Mouse (Mus musculus): ENCODE data around the gene Xrcc1. TPM values are rescaled to one million over a fixed set of nuclear protein-coding genes. Genes with fewer than 3 reads are reported as not detected.

The Xrcc1 gene
- total RNA-seq, 2 experiments from 2014 or later = 15.8 to 17.5 TPM

DNA sequence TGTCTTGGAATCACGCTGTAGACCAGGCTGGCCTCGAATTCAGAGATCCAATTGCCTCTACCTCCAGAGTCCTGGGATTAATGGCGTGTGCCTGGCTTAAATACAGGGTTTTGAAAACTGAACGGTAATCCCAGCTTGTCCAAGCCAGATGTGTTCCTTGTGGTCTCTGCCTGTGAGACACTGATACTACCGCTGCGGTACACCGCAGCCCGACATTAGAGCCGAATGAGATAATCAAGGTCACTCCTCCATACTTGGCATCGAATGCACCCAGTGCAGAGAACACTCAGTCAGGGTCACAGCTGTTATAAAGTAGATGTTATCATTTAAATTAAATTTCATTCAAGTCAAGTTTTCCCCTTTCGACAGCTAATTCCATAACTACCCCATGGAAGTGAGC, 17.2 kb upstream of the Xrcc1 start:
- no peak for DNase-seq

DNA sequence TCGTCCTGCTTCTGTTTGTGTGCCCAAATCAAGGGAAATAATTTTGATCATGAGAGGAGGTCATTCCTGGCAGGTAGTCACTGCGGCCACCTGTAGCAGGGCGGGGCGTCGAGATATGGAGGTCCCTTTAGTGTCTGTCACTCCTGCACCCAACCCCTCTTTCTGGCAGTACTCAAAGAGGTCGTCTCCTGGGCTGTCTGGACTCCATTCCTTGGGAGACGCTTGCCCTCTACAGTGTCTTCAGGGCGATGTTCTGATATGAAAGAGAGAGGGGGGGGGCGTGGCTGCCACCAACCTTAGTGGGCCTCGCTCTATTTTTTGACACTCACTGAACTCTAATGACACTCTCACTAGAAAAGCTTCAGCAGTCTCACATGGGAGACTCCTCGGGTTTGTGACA, 16.5 kb upstream of the Xrcc1 start:
- DNase-seq = no peak

DNA sequence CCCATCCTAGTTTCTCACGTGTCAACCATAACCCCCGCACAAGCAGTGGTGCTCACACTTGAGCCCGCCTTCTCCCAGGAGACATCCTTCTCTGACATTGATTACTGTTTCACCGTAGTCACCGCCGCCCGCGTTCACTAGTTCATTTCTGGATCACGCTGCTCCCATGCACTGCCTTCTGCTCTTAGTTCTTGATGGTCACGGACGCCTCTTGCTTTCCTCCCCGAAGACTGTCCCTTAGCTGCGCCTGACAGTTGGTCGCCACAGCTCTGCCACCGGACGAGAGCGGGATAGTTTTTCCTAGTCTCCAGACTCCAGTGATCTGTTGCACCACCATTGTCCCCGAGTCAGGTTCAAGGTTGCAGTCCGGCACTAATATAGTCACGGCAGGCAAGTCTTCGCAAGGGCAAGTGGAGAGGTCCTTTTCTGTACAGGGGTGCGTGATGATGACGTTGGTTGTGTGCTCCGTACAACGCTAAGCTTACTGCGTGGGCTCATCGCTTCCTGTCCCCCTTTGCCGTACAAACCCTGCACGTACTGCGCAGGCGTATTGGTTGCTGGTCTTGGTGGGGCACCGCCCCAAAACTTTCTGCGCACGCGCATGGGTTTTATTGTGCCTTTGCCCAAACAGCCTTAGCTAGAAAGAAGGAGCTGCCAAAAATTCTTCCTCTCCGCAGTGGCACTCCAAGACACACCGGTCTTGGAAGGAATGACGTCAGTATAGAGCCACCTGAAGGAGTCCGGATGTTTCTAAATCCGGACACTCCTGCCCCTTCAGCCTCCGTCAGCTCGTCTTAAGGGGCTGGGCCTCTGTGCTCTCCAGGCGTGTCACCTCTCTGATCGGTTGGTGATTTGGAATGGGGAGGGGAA, 15.8 kb upstream of the Xrcc1 start, which contains the start of gene Irgq:
Gene Irgq, plus strand, starts transcription at position 628 of the 870 bp plus-strand sequence.
- DNase-seq = peak; percentile 96

DNA sequence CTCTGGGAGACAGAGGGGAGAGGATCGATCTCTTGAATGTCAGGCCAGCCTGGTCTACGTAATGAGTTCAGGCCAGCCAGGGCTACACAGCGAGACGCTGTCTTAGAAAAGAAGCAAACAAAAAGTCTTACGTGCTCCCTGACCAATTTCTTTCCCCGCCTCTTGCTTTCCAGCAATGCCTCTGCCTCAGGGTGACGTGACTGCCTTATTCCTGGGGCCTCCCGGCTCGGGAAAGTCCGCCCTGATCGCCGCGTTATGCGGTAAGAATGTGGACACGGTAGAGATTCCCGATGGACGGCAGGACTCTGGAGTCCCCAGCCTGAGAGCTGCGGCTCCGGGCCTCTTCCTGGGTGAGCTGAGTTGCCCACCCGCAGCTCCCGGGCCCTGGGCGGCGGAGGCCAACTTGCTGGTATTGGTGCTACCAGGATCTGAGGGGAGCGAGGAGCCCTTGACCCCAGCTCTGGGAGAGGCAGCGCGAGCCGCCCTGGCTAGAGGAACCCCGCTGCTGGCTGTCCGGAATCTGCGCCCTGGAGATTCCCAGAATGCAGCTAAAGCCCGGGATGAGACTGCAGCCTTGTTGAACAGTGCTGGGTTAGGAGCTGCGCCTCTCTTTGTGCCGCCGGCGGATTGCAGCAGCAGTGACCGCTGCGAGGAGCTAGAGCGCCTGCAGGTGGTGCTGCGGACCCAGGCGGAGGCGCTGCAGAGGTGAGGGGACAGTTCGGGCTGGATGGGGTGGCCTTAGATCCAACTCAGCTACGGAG, 14.7 kb upstream of the Xrcc1 start:
- DNase-seq = peak; percentile 68

DNA sequence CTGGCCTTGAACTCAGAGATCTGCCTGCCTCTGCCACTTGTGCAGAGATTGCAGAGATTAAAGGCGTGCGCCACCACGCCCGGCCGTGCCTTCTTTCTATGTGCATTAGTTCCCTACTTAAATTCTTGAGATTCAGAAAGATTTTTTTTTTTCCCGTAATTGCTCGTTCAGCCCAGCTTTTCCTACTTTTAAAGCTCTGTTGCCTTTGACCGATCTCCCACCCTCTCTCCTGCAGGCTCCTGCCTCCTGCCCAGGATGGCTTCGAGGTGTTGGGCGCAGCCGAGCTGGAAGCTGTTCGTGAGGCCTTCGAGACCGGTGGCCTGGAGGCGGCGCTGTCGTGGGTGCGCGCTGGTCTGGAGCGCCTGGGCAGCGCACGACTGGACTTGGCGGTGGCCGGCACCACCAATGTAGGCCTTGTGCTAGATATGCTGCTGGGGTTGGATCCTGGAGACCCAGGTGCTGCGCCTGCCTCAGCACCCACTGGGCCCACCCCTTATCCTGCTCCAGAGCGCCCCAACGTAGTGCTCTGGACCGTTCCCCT, 13.0 kb upstream of the Xrcc1 start:
- no peak for DNase-seq

DNA sequence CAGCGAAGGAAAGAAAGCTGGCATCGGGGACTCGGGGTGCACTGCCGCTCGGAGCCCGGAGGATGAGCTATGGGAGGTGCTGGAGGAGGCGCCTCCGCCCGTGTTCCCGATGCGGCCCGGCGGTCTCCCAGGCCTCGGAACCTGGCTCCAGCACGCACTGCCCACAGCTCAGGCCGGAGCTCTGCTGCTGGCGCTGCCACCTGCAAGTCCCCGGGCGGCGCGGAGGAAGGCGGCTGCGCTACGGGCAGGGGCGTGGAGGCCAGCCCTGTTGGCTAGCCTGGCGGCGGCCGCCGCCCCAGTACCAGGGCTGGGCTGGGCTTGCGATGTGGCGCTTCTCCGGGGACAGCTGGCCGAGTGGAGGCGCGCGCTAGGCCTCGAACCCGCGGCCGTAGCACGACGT, 12.3 kb upstream of the Xrcc1 start:
- DNase-seq = no peak

DNA sequence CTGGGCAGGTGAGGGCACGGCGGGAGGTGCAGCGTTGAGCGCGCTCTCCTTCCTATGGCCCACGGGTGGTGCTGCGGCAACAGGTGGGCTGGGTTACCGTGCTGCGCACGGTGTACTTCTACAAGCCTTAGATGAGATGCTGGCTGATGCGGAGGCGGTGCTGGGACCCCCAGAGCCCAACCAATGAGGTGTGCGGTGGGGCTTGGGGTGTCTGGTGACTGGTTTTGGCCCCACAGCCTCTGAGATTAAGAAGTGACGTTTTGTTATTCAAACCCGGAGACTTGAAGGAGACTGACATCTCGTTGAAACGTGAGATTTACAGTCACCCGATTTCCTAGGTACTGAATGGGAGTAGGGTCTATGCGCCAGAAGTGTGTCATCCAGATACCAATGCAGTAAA, 11.8 kb upstream of the Xrcc1 start:
- no peak for DNase-seq

DNA sequence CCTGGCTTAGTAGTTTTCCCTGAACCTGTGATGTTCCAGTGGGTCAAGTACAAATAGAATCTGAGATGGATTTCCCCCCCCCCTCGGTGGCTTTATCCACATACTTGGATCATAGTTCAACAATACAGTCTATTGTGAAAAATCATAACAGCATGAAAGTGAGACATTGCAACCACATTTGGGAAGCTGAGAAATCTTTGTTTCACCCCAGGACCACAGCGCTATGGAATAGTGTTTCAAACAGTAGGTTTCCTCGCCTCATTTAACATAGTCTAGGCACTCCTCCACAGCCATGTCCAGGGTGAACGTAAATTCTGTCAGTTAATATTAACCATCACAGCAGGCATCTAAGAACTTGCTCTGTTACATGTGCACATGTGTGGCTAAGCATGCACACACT, 9.0 kb upstream of the Xrcc1 start:
- no peak for DNase-seq

DNA sequence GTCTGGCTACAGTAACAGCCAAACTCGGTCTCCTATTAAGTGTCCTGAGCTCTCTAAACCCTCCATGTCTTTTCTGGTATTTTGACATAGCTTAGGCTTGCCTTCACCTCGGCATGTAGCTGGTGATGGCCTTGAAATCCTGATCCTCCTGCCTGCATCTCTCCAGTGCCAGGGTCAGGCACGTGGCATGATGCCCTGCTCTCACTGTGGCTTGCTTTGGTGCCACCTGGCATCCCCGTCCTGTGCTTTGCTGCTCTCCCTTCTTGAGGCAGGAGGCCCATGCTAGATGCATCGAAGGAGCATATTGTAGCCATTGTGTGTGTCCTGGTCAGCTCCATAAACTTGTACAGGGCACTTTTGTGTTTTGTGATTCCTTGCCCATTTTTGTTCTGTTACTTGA, 8.5 kb upstream of the Xrcc1 start:
- no peak for DNase-seq

DNA sequence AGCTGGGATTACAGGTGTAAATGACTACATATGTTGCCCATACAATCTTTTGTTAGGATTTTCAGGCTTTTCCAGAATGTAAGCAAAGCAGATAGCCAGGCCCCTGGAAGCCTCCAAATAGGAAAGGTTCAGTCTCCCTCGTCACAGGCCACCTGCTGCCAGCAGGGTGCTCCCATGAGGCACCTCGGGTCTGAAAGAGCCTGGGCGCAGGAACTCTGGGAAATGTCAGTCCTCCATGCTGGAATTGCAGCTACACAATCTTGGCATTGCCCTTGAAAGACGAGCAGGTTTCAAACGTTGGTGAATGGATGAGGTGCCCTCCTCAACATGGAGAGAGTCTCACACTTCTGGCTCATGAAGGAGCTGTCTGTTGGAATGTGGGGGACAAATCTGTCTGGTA, 7.9 kb upstream of the Xrcc1 start:
- DNase-seq = no peak

DNA sequence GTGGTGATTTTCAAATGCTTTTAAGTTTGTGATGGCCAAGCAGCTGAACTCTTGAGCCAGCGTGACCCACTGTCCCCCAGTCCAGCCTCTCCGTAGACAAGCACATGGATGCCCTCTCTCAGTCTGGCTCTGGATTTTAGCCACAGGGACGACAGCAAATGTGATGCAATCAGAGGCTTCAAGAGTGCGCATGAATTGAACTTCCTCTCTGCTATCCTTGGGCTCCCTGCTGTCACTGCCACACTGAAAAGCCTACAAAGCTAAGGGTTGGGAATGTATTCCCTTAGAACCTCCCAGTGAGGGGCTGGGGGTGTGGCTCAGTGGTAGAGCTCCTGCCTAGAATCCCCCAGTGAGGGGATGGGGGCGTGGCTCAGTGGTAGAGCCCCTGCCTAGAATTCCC, 7.4 kb upstream of the Xrcc1 start:
- DNase-seq = no peak

DNA sequence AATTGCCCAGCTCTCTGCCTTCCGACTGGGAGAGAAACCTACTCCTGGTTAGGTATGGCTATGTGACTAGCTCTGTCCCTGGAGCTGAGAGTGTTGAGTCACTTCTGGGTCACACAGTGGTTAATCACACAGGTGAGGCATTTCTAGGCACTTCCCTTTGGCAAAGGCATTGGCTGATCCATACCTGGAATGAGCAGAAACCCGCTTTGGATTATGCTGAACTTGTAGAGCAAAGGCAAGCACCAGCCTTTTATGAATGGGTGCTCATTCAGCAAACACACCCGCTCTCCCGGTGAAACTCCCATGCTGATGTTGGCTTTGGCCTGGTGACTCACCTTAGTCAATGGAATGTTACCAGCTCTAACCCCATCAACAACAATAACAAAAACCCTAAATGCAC, 6.4 kb upstream of the Xrcc1 start:
- no peak for DNase-seq

DNA sequence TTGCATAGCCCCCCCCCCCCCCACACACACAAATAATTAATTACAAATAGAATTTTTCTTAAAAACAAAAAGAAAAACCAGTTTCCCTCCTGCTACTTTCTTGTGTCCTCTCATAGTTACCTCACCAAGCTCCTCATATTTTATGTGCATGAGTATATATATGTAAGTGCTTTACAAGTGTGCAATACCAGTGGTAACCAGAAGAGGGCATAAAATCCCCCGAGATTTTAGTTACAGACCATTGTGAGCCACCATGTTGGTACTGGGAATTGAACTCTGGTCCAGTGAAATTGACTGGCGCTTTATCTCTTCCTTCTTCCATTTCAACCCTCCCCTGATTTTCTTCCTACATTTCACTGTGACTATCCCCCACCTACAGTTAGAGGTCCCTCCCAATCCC, 1.6 kb upstream of the Xrcc1 start:
- no peak for DNase-seq

DNA sequence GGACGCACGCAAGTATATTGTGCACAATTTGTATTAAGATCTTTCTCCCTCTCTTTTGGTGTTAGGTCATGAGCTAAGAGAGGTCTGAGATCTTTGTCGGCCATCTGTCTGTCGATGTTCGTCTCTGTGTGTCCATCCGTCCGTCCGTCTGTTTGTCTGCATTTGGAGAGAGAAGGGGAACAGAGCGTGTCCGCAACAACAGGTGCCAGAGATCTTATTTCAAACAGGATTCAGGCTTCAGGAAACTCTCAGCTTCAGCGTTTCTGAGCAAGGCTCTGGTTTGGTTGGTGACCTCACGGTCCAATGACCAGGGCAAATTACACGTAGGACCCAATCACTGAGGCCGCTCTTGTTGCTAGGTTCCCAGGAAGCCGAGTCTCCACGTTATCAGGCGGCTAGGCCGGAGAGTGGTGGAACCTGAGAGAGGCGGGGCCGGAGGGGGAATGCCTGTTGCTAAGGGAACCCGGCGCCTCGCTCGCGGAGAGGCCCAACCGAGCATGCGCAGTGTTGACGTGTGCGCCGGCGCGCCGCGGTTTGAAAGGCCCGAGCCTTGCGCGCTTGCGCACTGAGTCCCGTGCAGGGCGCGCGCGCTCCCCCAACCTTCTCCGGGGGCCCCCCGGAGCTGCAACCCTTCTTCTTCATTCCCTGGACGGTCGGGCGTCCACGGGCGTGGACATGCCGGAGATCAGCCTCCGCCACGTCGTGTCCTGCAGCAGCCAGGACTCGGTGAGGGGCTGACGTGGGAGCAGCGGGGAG, 723 bp downstream of the Xrcc1 start:
- DNase-seq = peak; percentile 99

DNA sequence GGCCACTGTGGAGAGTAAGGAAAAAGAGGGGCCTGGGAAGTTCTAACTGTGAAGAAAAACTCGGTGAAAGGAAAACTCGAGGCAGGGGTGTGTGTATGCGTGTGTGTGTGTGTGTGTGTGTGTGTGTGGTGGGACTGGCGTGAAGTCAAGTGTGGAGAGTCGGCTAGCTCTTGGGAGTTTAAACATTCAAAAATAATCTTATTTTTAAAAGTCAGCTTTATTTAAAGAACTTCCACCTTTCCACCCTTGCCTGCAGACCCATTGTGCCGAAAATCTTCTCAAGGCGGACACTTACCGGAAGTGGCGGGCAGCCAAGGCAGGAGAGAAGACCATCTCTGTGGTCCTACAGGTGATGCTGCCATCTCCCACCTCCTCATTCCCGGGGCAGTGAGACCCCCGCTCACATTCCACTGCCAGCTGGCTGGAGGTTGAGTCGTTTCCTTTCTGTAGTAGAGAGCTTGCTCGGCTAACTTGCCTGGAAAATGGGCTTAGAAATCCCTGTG, 1.5 kb downstream of the Xrcc1 start:
- DNase-seq = no peak

DNA sequence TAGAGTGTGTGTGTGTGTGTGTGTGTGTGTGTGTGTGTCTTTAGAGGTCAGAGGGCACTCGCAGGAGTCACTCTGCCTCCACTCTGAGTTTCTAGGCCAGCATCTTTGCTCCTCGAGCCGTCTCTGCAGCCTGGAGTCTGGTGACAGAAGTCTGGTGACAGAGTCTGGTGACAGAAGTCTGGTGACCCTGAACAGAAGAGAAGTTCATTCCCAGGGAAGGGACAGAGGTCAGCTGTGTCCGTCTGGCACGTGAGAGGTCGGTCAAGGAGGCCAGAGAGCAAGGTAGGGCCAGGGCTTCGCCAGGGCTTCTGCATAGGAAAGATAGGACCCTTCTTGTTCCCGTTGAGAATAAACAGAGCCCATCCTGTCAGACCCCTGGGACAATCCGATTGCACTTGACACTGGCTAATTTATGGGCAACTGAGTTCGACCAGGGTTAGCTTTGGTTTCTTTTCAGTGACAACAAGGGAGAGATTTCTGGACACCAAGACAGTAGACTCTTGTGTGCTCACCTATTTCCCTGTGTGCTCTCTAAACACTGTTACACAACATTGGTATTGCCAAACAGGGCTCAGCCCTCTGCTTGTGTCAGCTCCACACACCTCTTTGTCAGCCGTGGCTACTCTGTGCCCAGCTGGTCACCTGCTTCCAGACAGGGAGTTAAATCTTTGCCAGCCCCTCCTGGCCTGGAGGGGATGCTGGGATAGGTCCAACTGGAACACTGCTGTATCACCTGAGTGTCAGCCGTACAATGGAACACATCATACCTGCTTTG, 6.1 kb downstream of the Xrcc1 start:
- no peak for DNase-seq

DNA sequence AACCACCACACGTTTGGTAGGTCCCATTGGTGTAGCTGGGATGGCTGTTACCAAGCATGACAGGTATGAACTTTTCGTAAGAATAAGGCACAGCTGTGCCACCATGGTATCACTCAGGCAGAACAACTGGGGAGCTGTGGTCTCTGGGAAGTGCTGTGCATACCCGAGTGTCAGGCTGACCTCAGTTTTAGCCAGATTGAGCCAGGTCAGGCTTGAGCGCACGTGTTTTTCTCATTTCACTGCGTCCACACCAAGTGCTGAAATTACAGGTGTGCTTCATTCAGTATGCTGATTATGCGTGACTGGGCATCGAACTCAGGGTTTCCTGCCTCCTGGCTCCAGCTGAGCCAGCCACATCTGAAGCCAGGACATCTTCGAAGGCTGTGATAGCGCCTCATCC, 9.7 kb downstream of the Xrcc1 start:
- no peak for DNase-seq

DNA sequence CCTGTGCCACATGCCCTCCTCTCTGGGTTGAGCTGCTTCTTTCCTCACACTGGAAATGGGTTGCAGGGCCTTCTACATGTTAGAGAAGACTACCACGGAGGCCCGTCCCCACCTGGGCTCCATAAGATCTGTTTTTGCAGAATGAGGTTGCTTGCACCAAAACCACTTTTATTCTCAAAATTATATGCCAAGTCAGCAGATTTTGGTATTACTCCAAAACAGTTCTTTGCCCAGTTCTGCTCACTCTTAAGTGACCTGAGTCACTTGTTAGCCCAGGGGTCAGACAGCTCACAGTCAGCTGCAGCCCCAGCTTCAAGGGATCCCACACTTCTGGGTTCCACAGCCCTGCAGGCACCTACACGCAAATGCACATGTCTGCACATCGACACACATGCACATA, 15.4 kb downstream of the Xrcc1 start:
- DNase-seq = no peak

DNA sequence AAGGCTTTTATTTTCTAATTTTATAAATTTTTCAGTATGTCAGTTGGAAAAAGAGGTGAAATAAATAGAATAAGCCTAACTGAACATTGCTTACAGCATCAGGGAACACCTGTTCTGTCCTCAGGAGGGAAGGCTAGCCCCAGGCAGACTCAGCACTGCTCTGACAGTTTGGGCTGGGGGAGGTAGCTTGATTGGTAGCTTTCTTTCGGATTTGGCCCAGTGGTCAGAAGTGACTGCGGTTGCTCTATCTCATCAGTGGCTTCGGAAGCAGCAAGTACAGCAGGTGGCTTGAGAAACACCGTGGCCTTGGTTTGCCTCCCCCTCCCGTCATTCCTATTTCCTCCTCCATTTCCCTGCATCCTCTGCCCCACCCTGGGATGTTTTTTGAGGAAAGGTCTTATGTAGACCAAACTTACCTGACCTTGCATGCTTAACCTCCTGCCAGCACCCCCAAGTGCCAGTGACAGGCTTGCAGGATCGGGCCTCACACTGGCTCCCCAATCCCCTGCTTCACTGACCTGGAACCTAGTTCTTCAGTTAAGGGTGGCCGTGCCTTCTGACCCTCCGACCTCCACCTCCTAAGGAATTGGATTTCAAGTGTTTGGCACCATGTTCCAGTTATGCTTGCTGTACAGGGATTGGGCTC, 17.2 kb downstream of the Xrcc1 start:
- no peak for DNase-seq

DNA sequence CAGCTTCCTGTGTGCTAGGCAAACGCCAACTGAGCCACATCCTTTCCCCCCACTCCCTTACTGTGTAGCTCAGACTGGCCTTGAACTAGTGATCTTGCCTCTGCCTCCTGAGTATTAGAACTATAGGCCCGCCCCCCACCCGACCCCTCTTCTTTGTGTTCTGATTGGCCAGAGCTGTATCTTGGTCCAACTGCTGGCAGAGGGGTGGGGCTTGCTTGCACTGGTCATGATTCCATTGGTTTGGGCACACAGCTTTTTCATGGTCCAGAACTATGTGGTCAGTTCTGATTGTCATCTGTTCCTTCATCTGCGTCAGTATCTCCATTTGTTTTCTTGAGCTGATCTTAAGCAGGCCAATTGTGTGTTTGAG, 17.7 kb downstream of the Xrcc1 start:
- DNase-seq = no peak
